Mouse (Mus musculus) lung, postnatal 0 days (tissue): ENCODE data around the gene Dcaf8.

Source experiments
- CTCF ChIP-seq: IDR thresholded peaks from 2 replicates; pipeline ENCODE4 v1.5.1; 2016; ENCODE audit warnings: antibody characterized with exemption, mild to moderate bottlenecking
- EP300 ChIP-seq: IDR thresholded peaks from 2 replicates; pipeline ENCODE4 v1.6.1; 2016; ENCODE audit warnings: antibody characterized with exemption, mild to moderate bottlenecking, control low read depth

GRCm38 (mm10) chr1:172200161-172200560 lies 52.3 kb downstream of the Dcaf8 start:
- TF ChIP-seq CTCF (no peak), EP300 (no peak)
